Mouse (Mus musculus) retina, adult 2 months (tissue): ENCODE data around the gene Zmynd15.
A peak's percentile ranks its signal among the peaks of the same experiment; 100 is the strongest.
"Not testable (repeated sequence)": the region's sequence is repeated elsewhere in the genome, so short reads cannot be mapped to it uniquely, and the experiment has no call there.

Experiments
- DNase-seq: peaks from one replicate; pipeline ENCODE4 v3.0.0-alpha.2; 2012; ENCODE audit warnings: low read depth, low spot score

Gene Zmynd15

GRCm38 (mm10) chr11:70447373-70447772, 11.9 kb upstream of the Zmynd15 start:
- DNase-seq: no peak

- no peak for DNase-seq
These were observed 8.3 kb upstream of the Zmynd15 start for GRCm38 (mm10) chr11:70450926-70451325.

- peak; percentile 85 for DNase-seq
These were observed 7.3 kb upstream of the Zmynd15 start, which contains the start of gene Med11 for GRCm38 (mm10) chr11:70451797-70452498. Med11 (plus strand) TSS chr11:70451919.

GRCm38 (mm10) chr11:70453261-70454044, 5.8 kb upstream of the Zmynd15 start:
- no peak for DNase-seq

GRCm38 (mm10) chr11:70459601-70460101, 418 bp downstream of the Zmynd15 start, which contains the start of gene Cxcl16:
Cxcl16 (minus strand) TSS chr11:70459984.
- no peak for DNase-seq

GRCm38 (mm10) chr11:70463970-70464369, 4.7 kb downstream of the Zmynd15 start:
- no peak for DNase-seq

- DNase-seq: no peak
These were observed 6.0 kb downstream of the Zmynd15 start for GRCm38 (mm10) chr11:70465211-70465610.

GRCm38 (mm10) chr11:70465824-70466223, 6.6 kb downstream of the Zmynd15 start:
- DNase-seq: no peak

GRCm38 (mm10) chr11:70467902-70468619, 8.8 kb downstream of the Zmynd15 start:
- DNase-seq: no peak

GRCm38 (mm10) chr11:70469764-70470163, 10.5 kb downstream of the Zmynd15 start:
- DNase-seq: no peak

- DNase-seq: no peak
These were observed 13.5 kb downstream of the Zmynd15 start for GRCm38 (mm10) chr11:70472716-70473115.

GRCm38 (mm10) chr11:70473291-70473690, 14.1 kb downstream of the Zmynd15 start:
- DNase-seq: not testable (repeated sequence)

- DNase-seq: no peak
These were observed 15.8 kb downstream of the Zmynd15 start for GRCm38 (mm10) chr11:70474872-70475534.

- DNase-seq: no peak
These were observed 26.3 kb downstream of the Zmynd15 start for GRCm38 (mm10) chr11:70485498-70485897.

GRCm38 (mm10) chr11:70487816-70488215, 28.6 kb downstream of the Zmynd15 start:
- no peak for DNase-seq

GRCm38 (mm10) chr11:70489138-70489537, 29.9 kb downstream of the Zmynd15 start:
- no peak for DNase-seq

GRCm38 (mm10) chr11:70489684-70490083, 30.5 kb downstream of the Zmynd15 start:
- no peak for DNase-seq

- DNase-seq: no peak
These were observed 40.6 kb downstream of the Zmynd15 start for GRCm38 (mm10) chr11:70499566-70500475.

- DNase-seq: no peak
These were observed 41.2 kb downstream of the Zmynd15 start for GRCm38 (mm10) chr11:70500476-70500812.

GRCm38 (mm10) chr11:70502018-70502417, 42.8 kb downstream of the Zmynd15 start:
- no peak for DNase-seq
